Mouse (Mus musculus) layer of hippocampus, adult 8-10 months (tissue): ENCODE results near the gene Slc38a6. TPM values are rescaled to one million over a fixed set of nuclear protein-coding genes. Genes with fewer than 3 reads are reported as not detected.
A peak's percentile ranks its signal among the peaks of the same experiment; 100 is the strongest.

ENCODE experiments used
- DNase-seq, 2 experiments: peaks; one replicate each; pipeline ENCODE4 v3.0.0; 2022; ENCODE audit warnings: low spot score in 2 of 2
- total RNA-seq, 4 experiments: library from RNA; stranded (reverse); gene quantifications; 2 replicates each; pipeline ENCODE4 v1.2.4; 2022

Gene Slc38a6
- total RNA-seq, 4 experiments from 2014 or later, result 14.6 to 22.1 (median 19.2) TPM

- no peak for DNase-seq
Observed at GRCm38 (mm10) chr12:73317706-73318686, 31.4 kb downstream of the Slc38a6 start.

GRCm38 (mm10) chr12:73324180-73324586, 37.6 kb downstream of the Slc38a6 start:
- DNase-seq, result peak in 1 of 2 experiments; percentile 9

- DNase-seq, result no peak
Observed at GRCm38 (mm10) chr12:73324742-73325141, 38.2 kb downstream of the Slc38a6 start.

DNA sequence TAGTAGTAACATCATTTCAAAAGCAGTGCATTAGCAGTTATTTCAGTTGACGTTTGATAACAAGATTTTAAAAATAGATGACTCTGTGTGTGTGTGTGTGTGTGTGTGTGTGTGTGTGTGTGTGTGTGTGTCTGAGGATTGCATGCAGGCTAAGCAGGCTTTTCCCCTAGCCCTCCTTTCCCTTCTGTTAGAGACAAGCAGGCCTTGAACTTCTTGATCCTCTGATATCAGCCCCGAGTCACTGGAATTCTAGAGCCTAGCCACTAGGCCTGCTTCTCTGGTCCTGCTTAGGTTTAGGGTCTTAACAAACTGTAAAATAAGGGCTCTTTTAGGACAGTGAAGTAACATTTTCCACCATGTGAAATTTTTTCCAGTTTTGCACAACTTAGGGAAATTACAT, 38.6 kb downstream of the Slc38a6 start:
- DNase-seq, result no peak

DNA sequence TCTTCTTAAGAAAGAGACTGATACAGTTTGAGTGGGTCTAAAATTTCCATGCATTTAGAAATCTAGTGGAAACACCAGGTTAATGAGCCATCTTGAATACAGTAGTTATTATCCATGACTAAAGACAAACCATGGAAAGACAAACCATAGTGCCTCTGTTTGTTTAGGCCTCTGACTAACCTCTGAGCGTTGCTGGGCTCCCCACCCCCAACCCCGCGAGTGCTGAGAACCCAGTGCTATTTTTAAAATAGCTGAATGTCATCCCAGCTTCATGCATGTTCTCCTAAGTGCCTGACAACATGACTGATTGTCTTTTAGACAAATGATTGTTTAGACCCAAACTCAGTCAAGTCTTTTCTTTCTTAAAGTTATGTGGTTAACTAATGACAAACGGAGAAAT, 39.0 kb downstream of the Slc38a6 start:
- DNase-seq, result no peak

- DNase-seq, result no peak
Observed at GRCm38 (mm10) chr12:73327381-73327780, 40.8 kb downstream of the Slc38a6 start.

DNA sequence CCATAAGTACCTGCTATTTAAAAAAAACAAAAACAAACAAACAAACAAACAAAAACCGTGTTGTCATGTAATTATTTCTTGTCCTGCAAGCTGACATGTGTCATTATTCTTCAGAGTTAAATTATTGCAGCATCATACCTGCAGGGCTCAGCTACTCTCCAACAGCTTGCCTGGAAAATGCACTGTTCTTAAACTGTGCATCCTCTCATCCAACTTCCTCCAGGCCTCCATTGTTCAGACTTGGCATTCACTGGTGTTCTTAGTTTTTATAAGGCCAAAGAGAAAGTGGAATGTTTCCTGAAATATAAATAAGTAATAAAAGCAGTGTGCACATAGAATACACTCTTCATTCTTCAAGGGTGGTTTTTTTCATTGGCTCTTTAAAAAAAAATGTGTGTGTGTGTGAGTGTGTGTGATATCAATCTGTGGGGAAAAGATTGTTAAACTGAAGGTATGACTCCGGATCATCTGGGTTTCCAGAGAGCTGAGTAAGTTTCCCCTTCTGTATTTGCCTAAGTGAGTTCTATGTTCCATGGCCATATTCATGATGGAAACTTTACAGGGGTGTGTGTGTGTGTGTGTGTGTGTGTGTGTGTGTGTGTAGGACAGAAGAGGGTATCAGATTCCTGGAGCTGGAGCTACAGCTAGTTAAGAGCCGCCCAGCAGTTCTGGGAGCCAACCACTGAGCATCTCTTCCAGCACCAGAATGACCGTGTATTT, 42.0 kb downstream of the Slc38a6 start:
- DNase-seq, result no peak

GRCm38 (mm10) chr12:73330236-73330635, 43.7 kb downstream of the Slc38a6 start:
- no peak for DNase-seq

DNA sequence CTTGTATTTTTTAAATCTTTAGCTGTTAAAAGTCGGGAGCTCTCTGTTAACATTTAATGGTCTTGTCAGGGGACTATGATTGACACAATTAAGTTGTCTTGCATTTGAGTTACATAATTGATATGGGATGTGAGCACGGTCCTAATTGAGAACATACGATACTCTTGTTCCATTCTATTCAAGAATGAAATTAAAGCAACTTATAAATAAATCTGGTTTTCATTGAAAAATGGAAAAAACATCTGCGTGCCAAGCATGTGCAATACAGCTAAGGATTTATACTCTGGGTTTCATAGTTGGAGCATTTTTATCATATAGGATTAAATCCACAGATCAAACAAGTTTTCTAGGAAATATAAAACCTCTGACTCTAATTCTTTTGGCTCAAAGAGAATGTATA, 46.1 kb downstream of the Slc38a6 start:
- DNase-seq, result no peak

DNA sequence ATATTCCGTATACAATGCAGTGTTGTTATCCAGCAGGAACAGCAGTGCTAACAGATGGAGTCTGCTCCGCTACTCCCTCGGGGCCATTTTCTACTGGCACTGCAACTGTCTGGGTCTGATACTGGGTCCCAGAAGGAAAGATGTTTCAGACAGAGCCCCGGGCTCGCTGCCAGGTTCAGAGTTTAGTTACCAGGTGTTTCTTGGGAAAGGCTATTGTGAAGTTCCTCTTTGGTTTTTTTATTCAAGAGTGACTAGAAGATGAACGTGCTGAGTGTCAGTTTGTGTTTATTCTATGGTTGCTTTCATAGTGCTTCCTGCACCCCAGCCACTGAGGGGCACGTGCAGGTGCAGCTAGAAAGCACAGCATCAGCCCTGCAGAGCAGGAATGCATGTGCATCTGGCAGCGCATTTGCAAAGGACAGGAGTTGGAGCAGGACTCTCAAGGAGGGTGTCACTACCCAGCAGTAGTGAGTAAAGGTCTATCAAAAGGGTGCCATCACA, 47.5 kb downstream of the Slc38a6 start:
- peak in 1 of 2 experiments; percentile 32 for DNase-seq

DNA sequence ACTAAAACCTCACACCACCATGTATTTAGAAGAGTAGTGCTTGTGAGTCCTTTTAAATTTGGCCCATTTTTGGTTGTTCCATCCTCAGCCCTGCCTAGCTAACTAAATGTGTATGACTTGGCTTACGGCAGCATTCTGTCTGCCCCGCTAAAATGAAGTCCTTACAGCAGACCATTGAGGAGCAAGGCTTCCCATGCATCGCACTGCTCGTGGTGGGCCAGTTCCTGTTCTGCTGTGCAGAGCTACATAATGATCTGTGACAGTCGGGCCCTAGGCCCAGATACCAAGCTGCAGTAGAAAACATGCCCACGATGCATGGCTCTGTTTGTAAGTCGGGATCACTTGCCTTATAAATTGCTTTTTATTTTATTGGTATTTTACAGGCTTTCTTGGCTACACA, 50.5 kb downstream of the Slc38a6 start:
- no peak for DNase-seq

- DNase-seq, result no peak
Observed at GRCm38 (mm10) chr12:73340642-73341293, 54.2 kb downstream of the Slc38a6 start.

GRCm38 (mm10) chr12:73341703-73342663, 55.4 kb downstream of the Slc38a6 start:
- no peak for DNase-seq

- no peak for DNase-seq
Observed at GRCm38 (mm10) chr12:73344300-73344699, 57.7 kb downstream of the Slc38a6 start.

DNA sequence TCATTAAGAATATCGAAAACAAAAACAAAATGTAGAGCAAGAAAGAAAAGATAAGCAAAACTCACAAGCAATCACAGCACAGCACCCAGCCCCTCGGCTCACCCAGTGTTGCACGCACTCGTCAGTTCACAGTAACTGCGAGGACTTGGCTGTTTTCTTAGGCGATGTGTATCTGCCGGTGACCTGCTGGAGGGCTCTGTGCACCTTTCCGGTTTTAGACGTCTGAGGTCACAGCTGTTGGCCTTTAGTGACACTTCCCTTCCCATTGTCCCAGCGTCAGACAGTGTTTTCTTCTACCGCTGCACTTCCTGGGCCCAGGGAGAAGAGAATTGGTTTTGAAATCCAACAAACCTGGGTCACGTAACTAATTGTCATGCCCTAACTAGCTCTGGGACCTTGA, 58.6 kb downstream of the Slc38a6 start:
- no peak for DNase-seq

DNA sequence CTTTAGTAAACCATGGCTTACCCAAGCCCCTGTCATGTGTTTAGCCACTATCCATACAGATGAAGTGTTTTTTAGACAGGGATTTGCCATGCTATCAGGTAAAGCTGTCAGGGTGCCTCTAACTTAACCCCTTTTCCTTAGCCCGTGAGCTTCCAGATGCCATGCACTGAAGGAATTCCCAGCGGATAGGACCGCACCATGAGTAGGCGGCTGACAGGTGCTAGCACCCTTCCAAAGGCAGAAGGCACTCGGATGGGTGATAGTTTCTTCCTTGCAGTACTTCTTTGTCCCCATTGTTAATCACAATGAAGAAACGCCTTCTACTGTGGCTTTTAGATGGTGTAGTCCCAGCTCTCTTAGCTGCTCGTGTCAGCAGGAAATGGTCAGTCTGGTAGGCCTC, 60.6 kb downstream of the Slc38a6 start:
- no peak for DNase-seq

- DNase-seq, result no peak
Observed at GRCm38 (mm10) chr12:73350466-73350865, 63.9 kb downstream of the Slc38a6 start.

- DNase-seq, result no peak
Observed at GRCm38 (mm10) chr12:73350982-73351381, 64.4 kb downstream of the Slc38a6 start.

DNA sequence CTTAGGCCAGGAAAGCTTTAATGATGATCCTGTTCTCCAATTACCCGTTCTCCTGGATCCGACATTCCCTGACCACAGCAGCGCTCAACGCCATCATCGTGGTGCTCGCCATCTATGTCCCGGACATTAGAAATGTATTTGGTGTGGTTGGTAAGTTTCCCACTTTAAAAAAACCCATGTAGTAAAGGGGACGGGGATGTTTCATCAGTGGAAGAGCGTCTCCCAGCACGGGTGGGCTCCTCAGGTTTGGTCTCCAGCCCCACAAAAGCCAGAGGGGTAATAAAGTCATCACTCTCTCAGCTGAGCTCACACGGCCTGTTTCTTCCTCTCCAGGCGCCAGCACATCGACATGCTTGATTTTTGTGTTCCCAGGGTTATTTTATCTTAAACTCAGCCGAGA, 65.2 kb downstream of the Slc38a6 start:
- DNase-seq, result no peak

GRCm38 (mm10) chr12:73353362-73353761, 66.8 kb downstream of the Slc38a6 start:
- no peak for DNase-seq
